Mouse (Mus musculus) adrenal gland, adult 18-20 months (tissue): Measurements from ENCODE around the gene Olfr152. TPM values are rescaled to one million over a fixed set of nuclear protein-coding genes. Genes with fewer than 3 reads are reported as not detected.

Source experiments
- DNase-seq, 2 experiments: peaks; one replicate each; pipeline ENCODE4 v3.0.0; 2021 to 2022; ENCODE audit warnings: low spot score in 2 of 2
- long read RNA-seq, 2 experiments: library from polyadenylated mRNA; stranded (forward); transcript quantifications; one replicate each; pipeline ENCODE4 v2.0.0; 2021
- total RNA-seq, 2 experiments: library from RNA; stranded (reverse); gene quantifications; 1 replicate in 1 of 2; 2 replicates in 1 of 2; pipeline ENCODE4 v1.2.3; 2021

Olfr152 gene
- total RNA-seq, result not detected
- long read RNA-seq, experiment 1, result 0 reads
- long read RNA-seq, experiment 2, result 0 reads

DNA sequence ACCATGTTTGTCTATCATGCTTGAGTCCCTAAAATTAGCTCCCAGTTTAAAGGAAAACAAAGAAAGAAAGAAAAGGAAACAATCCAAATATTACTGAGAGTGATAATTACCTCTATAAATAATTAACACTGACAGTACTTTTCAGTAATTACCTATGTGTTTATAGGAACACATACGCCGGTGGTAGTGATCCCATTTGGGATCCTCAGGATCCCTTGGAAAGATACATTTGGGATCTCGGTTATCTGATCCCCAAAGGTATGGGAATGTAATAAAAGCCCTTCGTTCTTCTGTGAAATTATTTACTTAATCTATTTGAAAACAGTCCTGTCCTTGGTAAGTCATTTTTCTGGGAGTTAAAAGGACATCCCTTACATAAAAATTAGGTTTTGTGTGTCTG is at the start of gene Olfr152:
Gene Olfr152, plus strand, starts transcription at position 301 of the 400 bp plus-strand sequence.
- no peak for DNase-seq

DNA sequence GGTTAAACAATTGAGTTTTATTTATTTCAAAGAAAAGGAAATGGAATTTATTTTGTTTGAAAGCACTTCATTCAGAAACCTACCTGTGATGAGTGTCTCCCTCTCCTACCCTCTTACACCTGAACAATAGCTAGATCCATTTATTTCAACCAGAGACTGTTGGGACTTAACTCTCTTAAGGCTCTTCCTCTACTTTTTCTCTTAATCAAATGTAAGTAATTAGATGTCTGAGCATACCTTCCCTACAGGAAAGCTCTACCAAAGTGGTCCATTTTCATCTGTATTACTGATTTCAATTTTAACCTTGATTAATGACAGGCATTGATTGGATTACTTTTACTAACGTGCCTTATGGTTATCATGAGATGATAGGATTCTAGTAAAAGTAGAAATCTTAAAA is 39.4 kb upstream of the Olfr152 start, which contains the start of gene Olfr1138:
Gene Olfr1138, minus strand, starts transcription at position 101 of the 400 bp plus-strand sequence.
- no peak for DNase-seq

DNA sequence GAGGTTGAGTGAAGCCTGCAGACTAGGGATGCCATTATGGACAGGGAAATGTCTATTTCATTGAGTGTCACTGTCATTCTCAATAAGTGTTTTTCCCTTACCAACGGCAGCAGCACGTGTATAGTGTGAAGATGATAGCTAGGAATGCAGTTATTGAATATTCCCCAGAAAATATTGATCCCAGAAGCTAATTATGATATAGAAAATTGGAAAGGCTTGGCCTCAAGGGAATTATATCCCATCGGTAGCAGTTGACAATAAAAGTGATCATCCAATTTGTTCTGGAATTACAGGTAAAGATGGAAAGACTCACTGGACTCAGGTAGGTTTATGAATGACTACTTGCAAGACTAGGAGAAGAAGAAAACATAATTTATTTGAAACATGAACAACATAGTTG is 35.8 kb upstream of the Olfr152 start, which contains the start of gene Olfr1140:
Gene Olfr1140, plus strand, starts transcription at position 301 of the 400 bp plus-strand sequence.
- DNase-seq, result no peak

DNA sequence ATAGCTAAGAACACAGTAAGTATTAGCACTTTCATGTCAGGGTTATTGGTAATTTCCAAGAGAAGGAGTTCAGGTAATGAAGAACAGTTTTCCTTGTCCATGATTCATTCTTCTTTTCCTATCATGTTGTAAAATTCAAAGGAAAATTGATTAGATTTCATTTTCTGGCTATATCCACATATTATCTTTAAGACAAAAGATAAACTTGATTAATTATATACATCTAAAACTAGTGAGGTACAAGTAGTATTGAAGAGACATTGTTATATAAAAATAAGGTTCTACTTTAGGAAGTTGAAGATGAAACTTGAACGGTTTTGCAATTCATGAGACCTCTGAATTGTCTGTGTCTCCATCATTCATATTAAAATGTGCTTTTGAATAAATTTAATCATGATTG is 25.4 kb upstream of the Olfr152 start, which contains the start of gene Olfr1141:
Gene Olfr1141, minus strand, starts transcription at position 101 of the 400 bp plus-strand sequence.
- no peak for DNase-seq

DNA sequence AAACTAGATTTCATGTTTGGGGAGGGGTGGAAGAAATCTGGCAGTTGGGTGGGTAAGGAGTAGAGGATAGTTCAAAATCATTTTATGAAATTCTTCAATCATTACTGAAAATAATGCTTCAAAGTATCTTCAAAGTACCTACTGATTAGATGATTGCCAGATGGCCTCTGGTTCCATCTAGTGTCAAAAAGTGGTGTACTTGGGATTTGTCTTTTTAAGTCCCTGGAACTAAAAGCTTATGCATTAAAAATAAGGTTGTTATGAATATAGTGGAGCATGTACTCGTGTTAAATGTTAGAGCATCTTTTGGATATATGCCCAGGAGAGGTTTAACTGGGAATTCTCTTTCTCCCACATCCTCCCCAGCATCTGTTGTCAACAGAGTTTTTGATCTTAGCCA is 3.1 kb upstream of the Olfr152 start:
- no peak for DNase-seq

DNA sequence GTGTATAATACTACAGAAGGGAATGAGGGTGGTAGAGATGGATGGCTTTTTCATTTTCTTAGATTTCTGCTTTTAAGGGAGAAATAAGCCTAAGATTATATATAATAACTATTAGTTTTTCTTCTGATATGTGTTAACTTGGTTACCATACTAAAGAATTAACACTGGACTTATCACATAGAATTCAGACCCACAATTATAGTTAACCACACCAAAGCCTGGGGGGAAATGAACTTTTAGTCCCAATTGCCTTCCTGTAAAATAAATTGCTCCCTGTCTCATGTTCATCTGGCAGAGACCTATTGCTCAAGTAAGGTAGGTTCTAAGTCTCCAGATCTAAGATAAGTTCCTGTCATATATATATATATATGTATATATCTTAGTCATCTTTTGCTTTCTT is 21.0 kb downstream of the Olfr152 start, which contains the start of gene Olfr1143:
Gene Olfr1143, plus strand, starts transcription at position 301 of the 400 bp plus-strand sequence.
- DNase-seq, result no peak

DNA sequence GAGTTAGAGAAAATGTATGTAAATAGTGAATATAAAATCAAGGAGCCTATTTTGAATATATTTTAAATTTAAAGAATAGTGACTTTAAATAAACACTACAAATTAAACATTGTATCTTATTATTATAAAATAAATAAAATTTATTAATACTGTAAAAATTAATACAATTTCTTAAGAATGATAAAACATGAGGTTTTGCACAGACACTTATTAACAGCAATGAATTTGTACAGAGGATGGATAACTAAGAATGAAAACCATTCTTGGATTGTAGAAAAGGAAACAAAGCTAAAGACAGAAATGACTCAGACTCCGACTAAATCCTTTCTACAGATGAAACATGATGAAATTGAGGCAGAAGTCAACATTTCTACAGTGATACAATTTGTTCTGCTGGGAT is 30.2 kb downstream of the Olfr152 start, which contains the start of gene Olfr1145:
Gene Olfr1145, plus strand, starts transcription at position 301 of the 400 bp plus-strand sequence.
- no peak for DNase-seq

DNA sequence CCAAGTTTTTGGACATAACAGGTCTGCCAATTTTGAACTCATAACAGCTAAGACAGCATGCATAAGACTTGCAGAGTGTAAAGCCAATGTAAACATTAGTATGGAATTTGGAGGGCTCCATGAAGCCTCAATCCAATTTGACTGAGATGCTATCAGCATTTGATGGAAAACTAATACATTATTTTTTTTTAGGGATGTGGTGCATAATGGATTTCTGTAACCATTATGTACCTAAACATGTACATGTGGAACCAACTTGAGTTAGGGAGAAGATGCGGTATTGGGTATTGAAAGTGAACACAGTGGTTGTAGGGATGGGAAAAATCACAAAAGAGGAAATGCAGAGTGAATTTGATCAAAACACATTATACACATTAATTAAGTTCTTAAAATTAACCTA is 51.0 kb downstream of the Olfr152 start, which contains the start of gene Olfr1148:
Gene Olfr1148, plus strand, starts transcription at position 301 of the 400 bp plus-strand sequence.
- no peak for DNase-seq

Other genes starting within 250 kb of the Olfr152 start
- not detected for gene Olfr153, start 247.7 kb upstream of the Olfr152 start, total RNA-seq
- not detected for gene Olfr1128, start 233.9 kb upstream of the Olfr152 start, total RNA-seq
- not detected for gene Olfr1129, start 205.6 kb upstream of the Olfr152 start, total RNA-seq
- gene Olfr1130, start 173.3 kb upstream of the Olfr152 start, total RNA-seq, result not detected
- not detected for gene Olfr1131, start 152.4 kb upstream of the Olfr152 start, total RNA-seq
- gene Olfr1132, start 141.9 kb upstream of the Olfr152 start, total RNA-seq, result not detected
- not detected for gene Olfr1133, start 132.1 kb upstream of the Olfr152 start, total RNA-seq
- not detected for gene Olfr1134, start 121.0 kb upstream of the Olfr152 start, total RNA-seq
- not detected for gene Olfr1135, start 105.8 kb upstream of the Olfr152 start, total RNA-seq
- gene Olfr1136, start 85.5 kb upstream of the Olfr152 start, total RNA-seq, result not detected
- gene Olfr1137, start 66.3 kb upstream of the Olfr152 start, total RNA-seq, result not detected
- not detected for gene Olfr1138, start 39.5 kb upstream of the Olfr152 start, total RNA-seq
- not detected for gene Olfr1140, start 35.7 kb upstream of the Olfr152 start, total RNA-seq
- not detected for gene Olfr1141, start 25.5 kb upstream of the Olfr152 start, total RNA-seq
- gene Olfr1143, start 21.1 kb downstream of the Olfr152 start, total RNA-seq, result not detected
- gene Olfr1145, start 30.3 kb downstream of the Olfr152 start, total RNA-seq, result not detected
- gene Olfr1148, start 51.0 kb downstream of the Olfr152 start, total RNA-seq, result not detected
- gene Olfr1150-ps1, start 64.5 kb downstream of the Olfr152 start, total RNA-seq, result not detected
- not detected for gene Olfr1151, start 76.4 kb downstream of the Olfr152 start, total RNA-seq
- gene Olfr1152, start 87.0 kb downstream of the Olfr152 start, total RNA-seq, result not detected
- gene Olfr1153, start 115.5 kb downstream of the Olfr152 start, total RNA-seq, result not detected
- gene Olfr1154, start 125.7 kb downstream of the Olfr152 start, total RNA-seq, result not detected
- not detected for gene Olfr1155, start 165.7 kb downstream of the Olfr152 start, total RNA-seq
- not detected for gene Olfr1156, start 173.6 kb downstream of the Olfr152 start, total RNA-seq
- gene Olfr1157, start 188.8 kb downstream of the Olfr152 start, total RNA-seq, result not detected
- not detected for gene Olfr74, start 195.2 kb downstream of the Olfr152 start, total RNA-seq
- not detected for gene Olfr1158, start 210.6 kb downstream of the Olfr152 start, total RNA-seq
- not detected for gene Olfr1160, start 228.8 kb downstream of the Olfr152 start, total RNA-seq
- not detected for gene Olfr1161, start 243.3 kb downstream of the Olfr152 start, total RNA-seq